18 mouse cellular contexts compared by ENCODE assay signal in the genomic region with DNA sequence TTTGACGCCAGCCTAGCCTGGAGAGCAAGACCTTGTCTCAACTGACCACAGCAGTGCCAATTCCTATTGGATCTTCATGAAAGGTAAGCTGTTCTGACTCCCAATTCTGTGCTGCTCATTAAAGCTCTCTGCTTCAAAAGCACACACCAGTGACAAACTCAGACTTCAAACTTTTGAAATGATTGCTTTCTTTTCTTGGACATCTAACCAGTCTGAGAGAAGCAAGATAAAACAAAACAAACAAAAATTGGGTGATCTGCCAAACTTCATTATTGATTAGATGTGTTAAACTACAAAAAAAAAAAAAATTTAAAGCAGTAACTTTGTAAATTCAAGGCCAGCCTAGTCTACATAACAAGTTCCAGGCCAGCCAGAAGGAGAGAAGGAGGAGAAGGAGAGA. TPM values are rescaled to one million over a fixed set of nuclear protein-coding genes. Genes with fewer than 3 reads are reported as not detected.
DNase-seq lines count a peak whose midpoint lies in the region; ATAC-seq and TF ChIP-seq lines count a peak whose summit lies in the region.
"Had no signal": no experiment of that assay in that cellular context is flagged by ENCODE, and none has a peak within 500 bp of the region (broad histone marks: within the 10 kb centered on the region; RNA-seq: fewer than 3 reads in every experiment).

No protein-coding gene starts in this region.

- no peaks in the 10 kb centered on the region for H3K27me3 ChIP-seq in liver, adult 2 months (ENCODE audit: control insufficient read depth, insufficient read depth, low read length)
- H3K27me3 ChIP-seq in liver, postnatal 0 days (ENCODE audit: insufficient read depth, low read length) = no peaks in the 10 kb centered on the region
- H3K27me3 ChIP-seq: CH12.LX, Patski had no signal

- peaks cover 7% of the 10 kb centered on the region; the same call in 1 of the 2 replicates for H3K79me2 ChIP-seq in liver, adult 2 months (ENCODE audit: control insufficient read depth, insufficient read depth, low read length)

- no peak for TF ChIP-seq CTCF in liver, adult 2 months (IDR thresholded peaks at IDR 0.05; ENCODE audit: low read depth, low read length)
- no peak for TF ChIP-seq CTCF in liver, postnatal 0 days (IDR thresholded peaks at IDR 0.05; ENCODE audit: low read depth)

- H3K9ac ChIP-seq in liver, adult 2 months (ENCODE audit: low read depth, low read length) = no peak overlapping the region
- H3K9ac ChIP-seq in liver, postnatal 0 days (replicated peaks) = no peak overlapping the region

- WGBS in liver, adult 2 months = 19% methylated on average over 1 of the region's 1 CpGs
- 59% methylated on average over 1 of the region's 1 CpGs for WGBS in liver, postnatal 0 days (ENCODE audit: insufficient replicate concordance)

- no peak for TF ChIP-seq EP300 in liver, postnatal 0 days (IDR thresholded peaks at IDR 0.05; ENCODE audit: low read depth)

- no peak for TF ChIP-seq POLR2A in liver, adult 2 months (IDR thresholded peaks at IDR 0.05; ENCODE audit: extremely low read depth, insufficient read depth, low read length)

- H3K4me2 ChIP-seq in liver, postnatal 0 days (ENCODE audit: low read depth, low read length) = no peak overlapping the region

- no peak for ATAC-seq in liver, postnatal 0 days
- ATAC-seq: activated CD4-positive, CD25-positive, alpha-beta regulatory T cell, adult 4 months; CD4-positive, CD25-positive, alpha-beta regulatory T cell, adult 4 months; Patski had no signal

- no peaks in the 10 kb centered on the region for H3K9me3 ChIP-seq in liver, postnatal 0 days (ENCODE audit: low read length)
- H3K9me3 ChIP-seq: G1E had no signal

- H3K27ac ChIP-seq in liver, adult 2 months (replicated peaks; ENCODE audit: insufficient read depth, low read depth, low read length) = peak overlapping the region; percentile 45; the same call in 1 of the 2 replicates
- H3K27ac ChIP-seq in liver, postnatal 0 days (ENCODE audit: low read depth) = no peak overlapping the region

- DNase-seq in liver, adult 2 months (ENCODE audit: extremely low read depth, low read depth, low spot score) = peak; percentile 96
- no peak for DNase-seq in liver, postnatal 0 days
- DNase-seq: adrenal gland, adult 2 months; adrenal gland, adult 8-10 months; adrenal gland, postnatal 10 days; adrenal gland, postnatal 14 days; adrenal gland, postnatal 25 days; adrenal gland, postnatal 36 days; B cell, adult 2 months; cerebellum, adult 11 months; cerebellum, adult 11-12 months; cerebellum, adult 18-20 months; cerebellum, adult 2 months had no signal

- no peaks in the 10 kb centered on the region for H3K36me3 ChIP-seq in liver, adult 2 months (ENCODE audit: control insufficient read depth, insufficient read depth, low read length)
- H3K36me3 ChIP-seq in liver, postnatal 0 days (replicated peaks; ENCODE audit: insufficient read depth, low read length) = no peaks in the 10 kb centered on the region
- H3K36me3 ChIP-seq: G1E had no signal

- no peak overlapping the region for H3K4me3 ChIP-seq in liver, adult 2 months (ENCODE audit: insufficient read depth, low read depth, low read length)
- no peak overlapping the region for H3K4me3 ChIP-seq in liver, postnatal 0 days (ENCODE audit: low read depth, low read length)

- H3K4me1 ChIP-seq in liver, adult 2 months (ENCODE audit: control insufficient read depth, insufficient read depth, low read length) = peaks cover 9% of the 10 kb centered on the region
- peaks cover 6% of the 10 kb centered on the region for H3K4me1 ChIP-seq in liver, postnatal 0 days (ENCODE audit: insufficient read depth)

RNA-seq across cellular contexts. Expression of a gene that starts 2.3 kb away (rescaled TPM):
- total RNA-seq in liver, adult 2 months (2014; rRNA removed) = 32.4 and 37.1 TPM in 2 replicates
- 9.2 and 10.6 TPM in 2 replicates for polyA plus RNA-seq in liver, adult 2 months (2012; rRNA removed)
- 37.1 and 39.0 TPM in 2 replicates for polyA plus RNA-seq in liver, postnatal 0 days (2015; fragmentation: Nextera tagmentation; extraction: Ambion mirVana)

RNA-seq across cellular contexts. Expression of a gene that starts 14.4 kb away (rescaled TPM):
- 843 and 1,003 TPM in 2 replicates for total RNA-seq in liver, adult 2 months (2014; rRNA removed)
- polyA plus RNA-seq in liver, adult 2 months (2012; rRNA removed) = 1,344 and 1,475 TPM in 2 replicates
- 384 and 424 TPM in 2 replicates for polyA plus RNA-seq in liver, postnatal 0 days (2015; fragmentation: Nextera tagmentation; extraction: Ambion mirVana)

RNA-seq across cellular contexts. Expression of a gene that starts 42.4 kb away (rescaled TPM):
- total RNA-seq in liver, adult 2 months (2014; rRNA removed) = 12.1 and 14.8 TPM in 2 replicates
- polyA plus RNA-seq in liver, adult 2 months (2012; rRNA removed) = 12.7 and 14.7 TPM in 2 replicates
- polyA plus RNA-seq in liver, postnatal 0 days (2015; fragmentation: Nextera tagmentation; extraction: Ambion mirVana) = 17.0 and 20.4 TPM in 2 replicates
